Mouse (Mus musculus) monocyte, adult 59 days (primary cell): Measurements from ENCODE around the gene Dnase1l2. TPM values are rescaled to one million over a fixed set of nuclear protein-coding genes. Genes with fewer than 3 reads are reported as not detected.

Source experiments
- total RNA-seq, 2 experiments: library from RNA; stranded (reverse); gene quantifications; one replicate each; pipeline ENCODE4 v1.2.4; 2023

Gene Dnase1l2
- total RNA-seq = 1 to 10 TPM; 2.4 to 3.3 TPM

GRCm38 (mm10) chr17:24442632-24443155, at the start of gene Dnase1l2:
TSS of gene Dnase1l2 (minus strand) at chr17:24443105.

GRCm38 (mm10) chr17:24488186-24488661, 45.3 kb upstream of the Dnase1l2 start, which contains the start of gene Caskin1:
TSS of gene Caskin1 (plus strand) at chr17:24488601.

GRCm38 (mm10) chr17:24478663-24479380, 35.9 kb upstream of the Dnase1l2 start, which contains the start of gene Mlst8:
TSS of gene Mlst8 (minus strand) at chr17:24479078.

GRCm38 (mm10) chr17:24473612-24474275, 30.8 kb upstream of the Dnase1l2 start, which contains the start of gene Bricd5:
TSS of gene Bricd5 (plus strand) at chr17:24473884.

GRCm38 (mm10) chr17:24469910-24470602, 27.2 kb upstream of the Dnase1l2 start, which contains the start of the genes E4f1 and Pgp:
TSS of gene E4f1 (minus strand) at chr17:24470313.
TSS of gene Pgp (plus strand) at chr17:24470392.

GRCm38 (mm10) chr17:24426471-24427169, 16.3 kb downstream of the Dnase1l2 start, which contains the start of gene Eci1:
TSS of gene Eci1 (plus strand) at chr17:24426641.

GRCm38 (mm10) chr17:24414230-24414976, 28.5 kb downstream of the Dnase1l2 start, which contains the start of gene Rnps1:
TSS of gene Rnps1 (plus strand) at chr17:24414565.

Other genes with a start within 250 kb of the Dnase1l2 start
- gene Tbc1d24, start 237.5 kb downstream of the Dnase1l2 start, total RNA-seq = 1 to 10 TPM; 5.5 to 6.0 TPM
- under 1 TPM; 0.43 to 0.50 TPM for gene Ntn3, start 233.6 kb downstream of the Dnase1l2 start, total RNA-seq
- 1 to 10 TPM; 4.1 to 6.2 TPM for gene Tedc2, start 222.3 kb downstream of the Dnase1l2 start, total RNA-seq
- gene Ccnf, start 191.6 kb downstream of the Dnase1l2 start, total RNA-seq = 10 to 100 TPM; 15.7 to 16.9 TPM
- under 1 TPM; 0.26 to 0.27 TPM for gene Abca17, start 92.0 kb downstream of the Dnase1l2 start, total RNA-seq
- gene Abca3, start 91.2 kb downstream of the Dnase1l2 start, total RNA-seq = 10 to 100 TPM; 75.4 to 76.2 TPM
- 10 to 100 TPM; 82.6 to 84.4 TPM for gene Rnps1, start 28.5 kb downstream of the Dnase1l2 start, total RNA-seq
- gene Eci1, start 16.5 kb downstream of the Dnase1l2 start, total RNA-seq = 10 to 100 TPM; 20.9 to 22.4 TPM
- 10 to 100 TPM; 37.7 to 43.5 TPM for gene E4f1, start 27.2 kb upstream of the Dnase1l2 start, total RNA-seq
- gene Pgp, start 27.3 kb upstream of the Dnase1l2 start, total RNA-seq = 10 to 100 TPM; 14.8 to 18.7 TPM
- gene Bricd5, start 30.8 kb upstream of the Dnase1l2 start, total RNA-seq = not detected
- gene Mlst8, start 36.0 kb upstream of the Dnase1l2 start, total RNA-seq = 10 to 100 TPM; 19.4 to 24.9 TPM
- gene Caskin1, start 45.5 kb upstream of the Dnase1l2 start, total RNA-seq = not detected
- gene Traf7, start 84.8 kb upstream of the Dnase1l2 start, total RNA-seq = 100 to 1,000 TPM; 141 to 154 TPM
- gene Rab26, start 91.1 kb upstream of the Dnase1l2 start, total RNA-seq = 1 to 10 TPM in 1 of 2 experiments, under 1 TPM in 1; 0.58 to 1.6 TPM
- gene Pkd1, start 106.7 kb upstream of the Dnase1l2 start, total RNA-seq = 10 to 100 TPM; 41.4 to 46.0 TPM
- gene Tsc2, start 189.5 kb upstream of the Dnase1l2 start, total RNA-seq = 10 to 100 TPM; 68.8 to 75.5 TPM
- 1 to 10 TPM; 1.7 to 2.5 TPM for gene Nthl1, start 189.6 kb upstream of the Dnase1l2 start, total RNA-seq
- 1 to 10 TPM; 2.1 to 2.9 TPM for gene Slc9a3r2, start 207.2 kb upstream of the Dnase1l2 start, total RNA-seq
- gene Npw, start 215.4 kb upstream of the Dnase1l2 start, total RNA-seq = not detected
- gene Zfp598, start 226.6 kb upstream of the Dnase1l2 start, total RNA-seq = 10 to 100 TPM; 46.6 to 48.8 TPM
- not detected for gene Syngr3, start 246.8 kb upstream of the Dnase1l2 start, total RNA-seq